Mouse (Mus musculus): ENCODE measurements at regions not wholly inside any gene's neighbourhood (a gene's known extent, or its start where the extent isn't known, plus 50 kb on each side); places are given as distances from the start of the nearest gene placed in this dataset.

- TF ChIP-seq MAFK (IDR thresholded peaks at IDR 0.05; ENCODE audit: insufficient read depth, low read depth, low read length) (no peak), CHD2 (IDR thresholded peaks at IDR 0.05; ENCODE audit: low read depth, low read length) (no peak)
Observed at GRCm38 (mm10) chr9:50067729-50068225, 269.1 kb upstream of the Ncam1 start.
